Mouse (Mus musculus) urinary bladder, adult 18-20 months (tissue): ENCODE measurements at regions not wholly inside any gene's neighbourhood (a gene's known extent, or its start where the extent isn't known, plus 50 kb on each side); places are given as distances from the start of the nearest gene placed in this dataset.

Source experiments
- DNase-seq, 2 experiments: peaks; one replicate each; pipeline ENCODE4 v3.0.0; 2022; ENCODE audit warnings: low spot score in 2 of 2, mixed read lengths in 2 of 2

DNA sequence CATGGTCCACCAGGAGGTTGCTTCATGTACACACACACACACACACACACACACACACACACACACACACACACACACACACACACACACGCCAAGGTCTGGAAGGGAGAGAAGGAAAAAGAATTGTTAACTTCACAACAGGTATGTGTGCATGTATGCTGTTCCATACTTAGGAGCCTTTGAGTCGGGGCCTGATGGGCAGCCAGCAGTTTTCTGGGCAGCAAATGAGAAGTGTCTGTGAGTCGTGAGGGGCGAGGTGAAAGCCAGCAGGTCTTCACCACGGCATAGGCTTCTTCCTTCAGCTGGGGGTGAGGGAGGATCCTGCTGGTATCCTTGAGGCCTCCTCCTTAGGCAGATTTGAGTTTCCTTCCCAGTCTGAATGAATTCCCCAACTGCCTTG is 65.8 kb upstream of the Twist2 start:
- DNase-seq = no peak

DNA sequence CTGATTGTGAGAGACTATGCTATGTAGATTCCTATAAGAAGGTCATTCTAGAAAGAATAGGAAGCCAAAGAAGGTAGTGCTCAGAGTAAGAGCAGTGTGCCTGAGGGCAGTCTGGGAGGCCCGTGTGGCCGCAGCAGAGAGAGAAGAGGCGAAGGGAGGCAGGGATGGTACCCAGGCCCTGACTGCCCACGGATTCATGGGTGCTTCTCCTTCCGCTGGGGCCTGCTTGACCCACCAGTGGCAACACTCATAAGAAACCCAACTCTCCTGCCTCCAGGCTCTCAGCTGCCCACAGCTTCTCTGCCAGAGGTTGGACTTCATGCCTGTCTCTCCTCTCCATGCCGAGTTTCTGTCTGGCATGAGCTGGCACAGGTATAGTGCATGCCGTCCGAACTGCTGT is 60.6 kb upstream of the Twist2 start:
- DNase-seq = no peak

DNA sequence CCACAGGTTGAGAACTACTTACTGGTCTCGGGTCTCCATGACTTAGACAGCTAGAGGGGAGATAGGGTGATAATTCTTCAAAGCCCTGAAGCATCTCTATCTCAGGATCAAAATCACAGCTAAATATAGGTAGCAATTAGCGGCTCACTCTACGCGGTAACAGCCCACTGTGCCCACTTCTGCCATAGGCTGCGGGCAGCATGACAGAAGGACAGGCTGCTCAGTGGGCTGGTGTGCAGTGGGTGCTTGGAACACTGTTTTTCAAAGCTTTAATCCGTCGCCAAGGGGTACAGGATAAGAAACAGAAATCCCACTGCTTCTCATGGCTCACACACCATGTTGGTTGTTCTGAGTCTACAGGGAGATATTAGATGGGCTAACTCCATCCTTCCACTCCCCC is 59.2 kb upstream of the Twist2 start:
- DNase-seq = no peak

DNA sequence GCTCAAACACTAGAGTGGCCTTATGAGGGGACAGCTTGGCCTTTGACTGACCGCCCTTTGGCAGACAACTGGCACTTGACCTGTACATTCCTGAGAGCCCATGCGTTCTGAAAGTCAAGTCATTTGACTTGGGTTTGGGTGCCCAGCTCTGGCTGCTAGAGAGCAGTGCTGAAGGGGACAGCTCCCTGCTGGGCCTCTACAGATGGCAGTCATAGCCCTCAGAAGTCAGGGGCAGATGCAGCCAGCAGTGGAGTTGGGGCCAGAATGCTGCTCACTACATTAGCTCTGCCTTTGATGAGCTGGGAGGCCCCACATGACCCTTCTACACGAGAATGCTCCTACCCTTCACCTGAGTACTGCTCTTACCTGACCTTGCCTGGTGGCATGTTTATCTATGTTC is 58.3 kb upstream of the Twist2 start:
- DNase-seq = no peak

DNA sequence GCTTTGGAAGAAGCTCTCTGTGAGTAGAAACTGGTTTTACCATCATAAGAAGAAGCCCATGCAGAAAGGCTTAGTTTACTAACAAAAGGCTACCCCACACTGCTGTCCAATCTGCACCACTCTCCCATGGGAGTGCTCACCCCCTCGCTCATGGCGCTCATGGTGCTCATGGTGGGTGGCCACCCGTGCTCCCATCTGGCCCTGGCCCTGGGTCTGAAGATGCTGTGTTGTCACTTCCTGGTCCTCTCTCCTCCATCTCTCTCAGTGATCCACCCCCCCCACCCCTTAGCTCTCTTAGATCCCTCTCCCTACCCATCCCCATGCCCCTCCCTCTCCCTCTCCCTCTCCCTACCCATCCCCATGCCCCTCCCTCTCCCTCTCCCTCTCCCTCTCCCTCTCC is 57.2 kb upstream of the Twist2 start:
- no peak for DNase-seq

DNA sequence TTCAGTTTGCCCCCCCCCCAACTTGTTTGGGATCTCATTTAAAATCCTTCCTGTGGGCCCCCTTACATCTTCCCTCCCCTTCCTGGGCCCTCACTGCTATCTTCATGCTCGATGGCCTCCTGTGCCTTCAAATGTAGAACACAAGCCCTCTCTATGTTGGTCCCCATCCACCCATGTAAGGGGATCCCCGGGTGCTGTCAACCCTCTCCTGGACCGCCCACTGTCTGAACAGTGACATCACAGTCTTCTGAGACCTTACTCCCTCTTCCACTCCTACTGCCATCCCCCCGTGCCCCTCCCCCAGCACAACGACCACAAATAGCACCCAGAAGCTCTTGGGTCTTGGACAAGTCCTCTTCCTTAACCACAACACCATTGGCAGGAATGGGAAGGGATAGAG is 56.6 kb upstream of the Twist2 start:
- DNase-seq = no peak

DNA sequence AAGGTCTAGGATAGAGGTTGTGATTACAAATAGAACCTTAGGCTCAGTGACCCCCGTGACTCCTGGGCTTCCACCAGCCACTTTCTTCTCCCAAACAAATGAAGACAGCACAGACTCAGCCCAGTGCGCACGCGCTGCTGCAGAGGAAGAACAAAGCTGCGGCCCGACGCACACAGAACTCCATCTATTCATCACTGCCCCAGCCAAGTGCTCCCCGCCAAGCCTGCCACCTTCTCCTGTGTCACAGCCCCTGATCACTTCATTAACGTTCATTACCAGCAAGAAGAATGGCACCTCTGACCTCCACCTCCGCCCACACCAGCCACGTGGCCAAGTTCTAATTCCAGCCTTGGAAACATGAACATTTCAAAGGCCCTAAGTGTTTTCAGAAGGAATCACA is 53.7 kb upstream of the Twist2 start:
- DNase-seq = no peak
